Mouse (Mus musculus) lung, postnatal 0 days (tissue): Measurements from ENCODE around the gene Hbp1. TPM values are rescaled to one million over a fixed set of nuclear protein-coding genes. Genes with fewer than 3 reads are reported as not detected.
A peak's percentile ranks its signal among the peaks of the same experiment; 100 is the strongest.

Experiments used
- ATAC-seq: fragments of 200-750 bp; cut with Nextera tagmentation; 2 replicates; pipeline ENCODE4 v1.8.0; 2017; ENCODE audit warnings: moderate library complexity
- DNase-seq: peaks from one replicate; pipeline ENCODE4 v3.0.0-alpha.2; 2016; ENCODE audit warnings: low spot score
- H3K27ac ChIP-seq: fragments of 300-500 bp; sonication (generic); 2 replicates; pipeline ENCODE4 v1.5.1; 2014; ENCODE audit warnings: antibody characterized with exemption, mild to moderate bottlenecking, low read length, mixed read lengths
- H3K27me3 ChIP-seq: fragments of 300-500 bp; sonication (generic); replicated peaks from 2 replicates; pipeline ENCODE4 v1.6.1; 2014; ENCODE audit warnings: low read length, mixed read lengths; ENCODE audit not compliant: insufficient read depth
- H3K36me3 ChIP-seq: fragments of 300-500 bp; sonication (generic); 2 replicates; pipeline ENCODE4 v1.6.1; 2014; ENCODE audit warnings: low read length, mixed read lengths; ENCODE audit not compliant: insufficient read depth
- H3K4me1 ChIP-seq: fragments of 300-500 bp; sonication (generic); 2 replicates; pipeline ENCODE4 v1.6.1; 2014; ENCODE audit warnings: antibody characterized with exemption, low read depth, low read length, mixed read lengths; ENCODE audit not compliant: insufficient read depth
- H3K4me2 ChIP-seq: fragments of 300-500 bp; sonication (generic); replicated peaks from 2 replicates; pipeline ENCODE4 v1.6.1; 2014; ENCODE audit warnings: low read depth, mild to moderate bottlenecking, low read length, moderate library complexity, mixed read lengths
- H3K4me3 ChIP-seq: fragments of 300-500 bp; sonication (generic); 2 replicates; pipeline ENCODE4 v1.5.1; 2014; ENCODE audit warnings: low read depth, low read length
- H3K9ac ChIP-seq: fragments of 300-500 bp; sonication (generic); replicated peaks from 2 replicates; pipeline ENCODE4 v1.6.1; 2014; ENCODE audit warnings: low read depth, mild to moderate bottlenecking
- H3K9me3 ChIP-seq: fragments of 300-500 bp; sonication (generic); 2 replicates; pipeline ENCODE4 v1.6.1; 2016; ENCODE audit warnings: low read length, mixed read lengths
- CTCF ChIP-seq: IDR thresholded peaks from 2 replicates; pipeline ENCODE4 v1.5.1; 2016; ENCODE audit warnings: antibody characterized with exemption, mild to moderate bottlenecking
- EP300 ChIP-seq: IDR thresholded peaks from 2 replicates; pipeline ENCODE4 v1.6.1; 2016; ENCODE audit warnings: antibody characterized with exemption, mild to moderate bottlenecking, control low read depth
- WGBS: fragments of 180-500 bp; shearing (Covaris S2); extraction: QIAGEN DNeasy Blood & Tissue Kit; methylation state at CpG from one replicate; pipeline ENCODE4 v1.1.7; 2014; 5-methylcytosine and 5-hydroxymethylcytosine counted together
- polyA plus RNA-seq: library from polyadenylated mRNA; unstranded; fragments of >200 nt; fragmentation: Nextera tagmentation; extraction: Ambion mirVana; gene quantifications from 2 replicates; pipeline ENCODE4 v1.2.1, GENCODE M21; 2015

Gene Hbp1
- polyA plus RNA-seq, 1 experiment from 2014 or later: 168 TPM

- Histone ChIP-seq H3K4me2 (no peak overlapping the region), H3K27ac (no peak overlapping the region), H3K36me3 (peaks cover 50% of the 10 kb centered on the region), H3K9me3 (no peaks in the 10 kb centered on the region), H3K9ac (no peak overlapping the region), H3K4me1 (no peaks in the 10 kb centered on the region), H3K27me3 (no peaks in the 10 kb centered on the region), H3K4me3 (no peak overlapping the region)
- no peak for DNase-seq
- TF ChIP-seq CTCF: no peak
- no peak for ATAC-seq
- 63% methylated on average over 6 of the region's 6 CpGs for WGBS
Observed at GRCm38 (mm10) chr12:31936657-31937300, 13.6 kb downstream of the Hbp1 start.

GRCm38 (mm10) chr12:31931818-31932217 is 18.5 kb downstream of the Hbp1 start:
- Histone ChIP-seq H3K27ac (no peak overlapping the region), H3K27me3 (no peaks in the 10 kb centered on the region), H3K4me3 (no peak overlapping the region), H3K9ac (no peak overlapping the region), H3K36me3 (peaks cover 48% of the 10 kb centered on the region), H3K4me1 (no peaks in the 10 kb centered on the region), H3K9me3 (no peaks in the 10 kb centered on the region), H3K4me2 (no peak overlapping the region)
- 93% methylated on average over 3 of the region's 3 CpGs for whole genome bisulfite sequencing
- TF ChIP-seq CTCF: no peak
- TF ChIP-seq EP300: no peak
- no peak for DNase-seq
- ATAC-seq: no peak

GRCm38 (mm10) chr12:31928498-31928897 is 21.8 kb downstream of the Hbp1 start:
- ATAC-seq: no peak
- no peaks in the 10 kb centered on the region for H3K9me3 ChIP-seq
- H3K9ac ChIP-seq: no peak overlapping the region
- H3K27me3 ChIP-seq: no peaks in the 10 kb centered on the region
- DNase-seq: no peak
- no peak overlapping the region for H3K4me2 ChIP-seq
- H3K36me3 ChIP-seq: peaks cover 57% of the 10 kb centered on the region
- 39% methylated on average over 3 of the region's 3 CpGs for WGBS
- H3K4me1 ChIP-seq: no peaks in the 10 kb centered on the region
- no peak overlapping the region for H3K4me3 ChIP-seq
- no peak overlapping the region for H3K27ac ChIP-seq
- TF ChIP-seq CTCF (no peak), EP300 (no peak)

- Histone ChIP-seq H3K4me2 (no peak overlapping the region), H3K27ac (no peak overlapping the region), H3K36me3 (peaks cover 51% of the 10 kb centered on the region), H3K9me3 (no peaks in the 10 kb centered on the region), H3K4me3 (no peak overlapping the region), H3K27me3 (no peaks in the 10 kb centered on the region), H3K9ac (no peak overlapping the region), H3K4me1 (no peaks in the 10 kb centered on the region)
- TF ChIP-seq CTCF: peak; percentile 83
- TF ChIP-seq EP300: no peak
- 71% methylated on average over 4 of the region's 4 CpGs for WGBS
- peak; percentile 55 for ATAC-seq
- peak; percentile 60 for DNase-seq
Observed at GRCm38 (mm10) chr12:31926661-31927061, 23.7 kb downstream of the Hbp1 start.

GRCm38 (mm10) chr12:31925343-31925742 is 25.0 kb downstream of the Hbp1 start:
- Histone ChIP-seq H3K4me3 (no peak overlapping the region), H3K4me2 (no peak overlapping the region), H3K27ac (no peak overlapping the region), H3K36me3 (peaks cover 40% of the 10 kb centered on the region), H3K9ac (no peak overlapping the region), H3K4me1 (no peaks in the 10 kb centered on the region), H3K27me3 (no peaks in the 10 kb centered on the region), H3K9me3 (no peaks in the 10 kb centered on the region)
- TF ChIP-seq EP300 (no peak), CTCF (no peak)
- DNase-seq (no peak), ATAC-seq (no peak)
- WGBS: 85% methylated on average over 6 of the region's 6 CpGs

GRCm38 (mm10) chr12:31924135-31924534 is 26.2 kb downstream of the Hbp1 start:
- no peak overlapping the region for H3K27ac ChIP-seq
- no peak overlapping the region for H3K4me3 ChIP-seq
- TF ChIP-seq CTCF (no peak), EP300 (no peak)
- WGBS: 84% methylated on average over 3 of the region's 3 CpGs
- H3K36me3 ChIP-seq: peaks cover 36% of the 10 kb centered on the region
- no peaks in the 10 kb centered on the region for H3K4me1 ChIP-seq
- no peaks in the 10 kb centered on the region for H3K27me3 ChIP-seq
- H3K4me2 ChIP-seq: no peak overlapping the region
- H3K9ac ChIP-seq: no peak overlapping the region
- no peaks in the 10 kb centered on the region for H3K9me3 ChIP-seq
- no peak for DNase-seq
- no peak for ATAC-seq
